Mouse (Mus musculus): ENCODE measurements at regions not wholly inside any gene's neighbourhood (a gene's known extent, or its start where the extent isn't known, plus 50 kb on each side); places are given as distances from the start of the nearest gene placed in this dataset.
"Not testable (repeated sequence)": the region's sequence is repeated elsewhere in the genome, so short reads cannot be mapped to it uniquely, and the experiment has no call there.

GRCm38 (mm10) chr3:34709553-34709952 is 59.3 kb downstream of the Sox2 start:
- 79% methylated on average over 13 of the region's 13 CpGs for WGBS
- Histone ChIP-seq H3K27ac (ENCODE audit: low read length) (no peak overlapping the region), H3K27me3 (ENCODE audit: control insufficient read depth, insufficient read depth, low read length) (no peaks in the 10 kb centered on the region), H3K4me3 (replicated peaks; ENCODE audit: low read length) (no peak overlapping the region), H3K9me3 (replicated peaks; ENCODE audit: control insufficient read depth, low read length) (no peaks in the 10 kb centered on the region), H3K9ac (ENCODE audit: low read length) (no peak overlapping the region), H3K36me3 (ENCODE audit: control insufficient read depth, insufficient read depth, low read length) (no peaks in the 10 kb centered on the region), H3K4me2 (ENCODE audit: low read depth, low read length) (no peak overlapping the region), H3K4me1 (ENCODE audit: control insufficient read depth, insufficient read depth, low read length) (no peaks in the 10 kb centered on the region)
- no peak for ATAC-seq (ENCODE audit: insufficient read depth, low FRiP score)

DNA sequence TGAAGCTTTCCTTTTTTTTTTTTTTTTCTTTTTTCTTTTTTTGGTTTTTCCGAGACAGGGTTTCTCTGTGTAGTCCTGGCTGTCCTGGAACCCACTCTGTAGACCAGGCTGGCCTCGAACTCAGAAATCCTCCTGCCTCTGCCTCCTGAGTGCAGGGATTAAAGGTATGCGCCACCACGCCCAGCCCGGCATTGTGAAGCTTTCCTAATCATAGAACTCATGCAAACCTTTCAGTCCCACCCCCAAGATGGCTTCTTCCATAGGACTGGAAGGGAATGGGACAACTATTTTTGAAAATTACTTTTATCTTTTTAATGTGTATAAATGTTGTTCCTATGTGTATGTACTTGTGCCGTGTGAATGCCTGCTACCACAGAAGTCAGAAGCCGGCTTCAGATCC is 61.9 kb downstream of the Sox2 start:
- not testable (repeated sequence) for H3K27me3 ChIP-seq (ENCODE audit: control insufficient read depth, insufficient read depth, low read length); H3K9me3 ChIP-seq (replicated peaks; ENCODE audit: control insufficient read depth, low read length); H3K4me1 ChIP-seq (ENCODE audit: control insufficient read depth, insufficient read depth, low read length); ATAC-seq (ENCODE audit: insufficient read depth, low FRiP score); H3K4me2 ChIP-seq (ENCODE audit: low read depth, low read length); H3K27ac ChIP-seq (ENCODE audit: low read length); H3K4me3 ChIP-seq (replicated peaks; ENCODE audit: low read length); H3K9ac ChIP-seq (ENCODE audit: low read length); H3K36me3 ChIP-seq (ENCODE audit: control insufficient read depth, insufficient read depth, low read length)
- WGBS, result 91% methylated on average over 7 of the region's 7 CpGs

- no peak for ATAC-seq (ENCODE audit: insufficient read depth, low FRiP score)
- Histone ChIP-seq H3K36me3 (ENCODE audit: control insufficient read depth, insufficient read depth, low read length) (no peaks in the 10 kb centered on the region), H3K27me3 (ENCODE audit: control insufficient read depth, insufficient read depth, low read length) (no peaks in the 10 kb centered on the region), H3K9ac (ENCODE audit: low read length) (no peak overlapping the region), H3K9me3 (replicated peaks; ENCODE audit: control insufficient read depth, low read length) (no peaks in the 10 kb centered on the region), H3K4me3 (replicated peaks; ENCODE audit: low read length) (no peak overlapping the region), H3K4me1 (ENCODE audit: control insufficient read depth, insufficient read depth, low read length) (no peaks in the 10 kb centered on the region), H3K27ac (ENCODE audit: low read length) (no peak overlapping the region), H3K4me2 (ENCODE audit: low read depth, low read length) (no peak overlapping the region)
- WGBS, result 75% methylated on average over 7 of the region's 7 CpGs
Observed at GRCm38 (mm10) chr3:34722506-34722905, 72.3 kb downstream of the Sox2 start.

DNA sequence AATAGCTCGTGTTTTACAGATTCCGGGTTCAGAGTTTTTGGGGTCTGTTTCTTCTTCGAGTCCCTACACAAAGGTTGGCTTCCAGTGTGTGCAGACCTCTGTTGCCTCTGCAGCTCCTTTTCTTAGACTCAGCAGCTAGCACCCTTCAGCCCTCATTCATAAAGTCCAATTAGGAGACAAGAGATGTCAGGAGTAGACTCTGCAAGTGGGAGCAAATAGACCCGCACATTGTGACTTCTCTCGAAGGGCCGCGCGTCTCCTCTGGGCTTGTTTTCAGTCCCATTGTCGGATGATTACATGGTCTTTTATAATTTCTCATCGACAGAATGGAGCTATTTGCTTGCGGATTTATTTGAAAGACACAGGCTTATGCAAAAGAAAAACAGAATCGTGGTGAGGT is 76.8 kb downstream of the Sox2 start:
- 74% methylated on average over 12 of the region's 12 CpGs for WGBS
- H3K9me3 ChIP-seq (replicated peaks; ENCODE audit: control insufficient read depth, low read length), result no peaks in the 10 kb centered on the region
- H3K4me2 ChIP-seq (ENCODE audit: low read depth, low read length), result no peak overlapping the region
- ATAC-seq (ENCODE audit: insufficient read depth, low FRiP score), result no peak
- H3K4me1 ChIP-seq (ENCODE audit: control insufficient read depth, insufficient read depth, low read length), result no peaks in the 10 kb centered on the region
- H3K4me3 ChIP-seq (replicated peaks; ENCODE audit: low read length), result no peak overlapping the region
- no peaks in the 10 kb centered on the region for H3K27me3 ChIP-seq (ENCODE audit: control insufficient read depth, insufficient read depth, low read length)
- no peaks in the 10 kb centered on the region for H3K36me3 ChIP-seq (ENCODE audit: control insufficient read depth, insufficient read depth, low read length)
- no peak overlapping the region for H3K9ac ChIP-seq (ENCODE audit: low read length)
- H3K27ac ChIP-seq (ENCODE audit: low read length), result no peak overlapping the region

- Histone ChIP-seq H3K27ac (ENCODE audit: low read length) (no peak overlapping the region), H3K4me3 (replicated peaks; ENCODE audit: low read length) (no peak overlapping the region), H3K36me3 (ENCODE audit: control insufficient read depth, insufficient read depth, low read length) (no peaks in the 10 kb centered on the region), H3K4me2 (ENCODE audit: low read depth, low read length) (no peak overlapping the region), H3K27me3 (ENCODE audit: control insufficient read depth, insufficient read depth, low read length) (no peaks in the 10 kb centered on the region), H3K9ac (ENCODE audit: low read length) (no peak overlapping the region), H3K9me3 (replicated peaks; ENCODE audit: control insufficient read depth, low read length) (no peaks in the 10 kb centered on the region), H3K4me1 (ENCODE audit: control insufficient read depth, insufficient read depth, low read length) (no peaks in the 10 kb centered on the region)
- ATAC-seq (ENCODE audit: insufficient read depth, low FRiP score), result no peak
Observed at GRCm38 (mm10) chr3:34728282-34728681, 78.1 kb downstream of the Sox2 start.

GRCm38 (mm10) chr3:34734966-34735365 is 84.8 kb downstream of the Sox2 start:
- Histone ChIP-seq H3K4me1 (ENCODE audit: control insufficient read depth, insufficient read depth, low read length) (peaks cover 3% of the 10 kb centered on the region; the same call in 1 of the 2 replicates), H3K9ac (ENCODE audit: low read length) (no peak overlapping the region), H3K27ac (ENCODE audit: low read length) (no peak overlapping the region), H3K36me3 (ENCODE audit: control insufficient read depth, insufficient read depth, low read length) (no peaks in the 10 kb centered on the region), H3K4me2 (ENCODE audit: low read depth, low read length) (no peak overlapping the region), H3K4me3 (replicated peaks; ENCODE audit: low read length) (no peak overlapping the region), H3K9me3 (replicated peaks; ENCODE audit: control insufficient read depth, low read length) (no peaks in the 10 kb centered on the region), H3K27me3 (ENCODE audit: control insufficient read depth, insufficient read depth, low read length) (no peaks in the 10 kb centered on the region)
- WGBS, result 79% methylated on average over 5 of the region's 5 CpGs
- no peak for ATAC-seq (ENCODE audit: insufficient read depth, low FRiP score)

GRCm38 (mm10) chr3:34738001-34738400 is 87.8 kb downstream of the Sox2 start:
- Histone ChIP-seq H3K4me2 (ENCODE audit: low read depth, low read length) (no peak overlapping the region), H3K27me3 (ENCODE audit: control insufficient read depth, insufficient read depth, low read length) (no peaks in the 10 kb centered on the region), H3K27ac (ENCODE audit: low read length) (peak overlapping the region; percentile 62; the same call in 1 of the 2 replicates), H3K4me3 (replicated peaks; ENCODE audit: low read length) (no peak overlapping the region), H3K36me3 (ENCODE audit: control insufficient read depth, insufficient read depth, low read length) (no peaks in the 10 kb centered on the region), H3K4me1 (ENCODE audit: control insufficient read depth, insufficient read depth, low read length) (peaks cover 4% of the 10 kb centered on the region; the same call in 1 of the 2 replicates), H3K9me3 (replicated peaks; ENCODE audit: control insufficient read depth, low read length) (no peaks in the 10 kb centered on the region), H3K9ac (ENCODE audit: low read length) (no peak overlapping the region)
- no peak for ATAC-seq (ENCODE audit: insufficient read depth, low FRiP score)
- whole genome bisulfite sequencing, result 88% methylated on average over 4 of the region's 4 CpGs

- H3K4me1 ChIP-seq (ENCODE audit: control insufficient read depth, insufficient read depth, low read length), result peaks cover 4% of the 10 kb centered on the region; the same call in 1 of the 2 replicates
- no peaks in the 10 kb centered on the region for H3K27me3 ChIP-seq (ENCODE audit: control insufficient read depth, insufficient read depth, low read length)
- no peak overlapping the region for H3K4me2 ChIP-seq (ENCODE audit: low read depth, low read length)
- no peak overlapping the region for H3K4me3 ChIP-seq (replicated peaks; ENCODE audit: low read length)
- no peaks in the 10 kb centered on the region for H3K9me3 ChIP-seq (replicated peaks; ENCODE audit: control insufficient read depth, low read length)
- WGBS, result 46% methylated on average over 7 of the region's 7 CpGs
- H3K27ac ChIP-seq (ENCODE audit: low read length), result peak overlapping the region; percentile 62; the same call in 1 of the 2 replicates
- H3K9ac ChIP-seq (ENCODE audit: low read length), result no peak overlapping the region
- no peak; the same call in 1 of the 2 replicates for ATAC-seq (ENCODE audit: insufficient read depth, low FRiP score)
- no peaks in the 10 kb centered on the region for H3K36me3 ChIP-seq (ENCODE audit: control insufficient read depth, insufficient read depth, low read length)
Observed at GRCm38 (mm10) chr3:34738938-34739337, 88.7 kb downstream of the Sox2 start.

DNA sequence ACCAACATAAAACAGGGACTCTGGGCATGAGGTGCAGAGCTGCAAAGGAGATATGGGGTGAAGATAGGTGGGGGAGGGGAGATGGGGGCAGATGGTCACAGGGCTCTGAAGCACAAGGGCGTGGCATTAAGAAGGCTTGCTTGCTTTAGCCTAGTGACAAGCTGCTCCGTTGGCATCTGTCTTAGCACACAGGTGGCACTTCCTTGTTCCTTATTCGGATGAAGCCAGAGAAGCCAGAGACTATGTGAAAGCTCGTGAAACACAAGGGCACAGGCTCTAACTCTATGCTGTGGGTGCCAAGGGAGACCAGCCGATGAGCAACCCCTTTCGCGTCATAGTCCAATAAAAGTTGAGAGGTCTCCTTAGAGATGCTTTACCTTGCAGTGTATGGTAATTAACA is 89.5 kb downstream of the Sox2 start:
- 70% methylated on average over 7 of the region's 7 CpGs for WGBS
- H3K4me2 ChIP-seq (ENCODE audit: low read depth, low read length), result no peak overlapping the region
- H3K27ac ChIP-seq (ENCODE audit: low read length), result peak overlapping the region; percentile 42
- H3K27me3 ChIP-seq (ENCODE audit: control insufficient read depth, insufficient read depth, low read length), result no peaks in the 10 kb centered on the region
- H3K36me3 ChIP-seq (ENCODE audit: control insufficient read depth, insufficient read depth, low read length), result no peaks in the 10 kb centered on the region
- no peak overlapping the region for H3K9ac ChIP-seq (ENCODE audit: low read length)
- no peaks in the 10 kb centered on the region for H3K9me3 ChIP-seq (replicated peaks; ENCODE audit: control insufficient read depth, low read length)
- ATAC-seq (ENCODE audit: insufficient read depth, low FRiP score), result peak; percentile 26; the same call in 1 of the 2 replicates
- no peak overlapping the region for H3K4me3 ChIP-seq (replicated peaks; ENCODE audit: low read length)
- peaks cover 4% of the 10 kb centered on the region; the same call in 1 of the 2 replicates for H3K4me1 ChIP-seq (ENCODE audit: control insufficient read depth, insufficient read depth, low read length)

DNA sequence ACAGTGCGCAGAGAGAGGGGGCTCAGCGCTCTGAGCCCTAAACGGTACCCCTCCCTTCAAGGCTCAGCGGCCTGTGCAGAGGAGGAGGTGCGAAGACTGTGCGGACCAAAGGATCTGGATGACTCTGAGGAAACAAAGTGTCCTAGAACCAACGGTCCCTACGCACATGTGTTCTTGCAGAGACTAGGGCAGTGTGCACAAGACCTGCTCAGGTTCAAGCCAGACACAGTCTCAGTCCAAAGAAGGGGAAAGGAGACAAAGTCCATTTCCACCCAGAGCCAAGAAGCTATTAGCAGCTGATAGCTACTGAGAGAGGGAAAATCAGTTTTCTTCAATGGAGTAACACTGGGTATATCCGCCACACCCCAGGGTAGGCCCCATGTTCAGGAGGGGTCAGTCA is 89.9 kb downstream of the Sox2 start:
- Histone ChIP-seq H3K9ac (ENCODE audit: low read length) (no peak overlapping the region), H3K9me3 (replicated peaks; ENCODE audit: control insufficient read depth, low read length) (no peaks in the 10 kb centered on the region), H3K4me2 (ENCODE audit: low read depth, low read length) (no peak overlapping the region), H3K36me3 (ENCODE audit: control insufficient read depth, insufficient read depth, low read length) (no peaks in the 10 kb centered on the region), H3K4me1 (ENCODE audit: control insufficient read depth, insufficient read depth, low read length) (peaks cover 4% of the 10 kb centered on the region; the same call in 1 of the 2 replicates), H3K27me3 (ENCODE audit: control insufficient read depth, insufficient read depth, low read length) (no peaks in the 10 kb centered on the region), H3K4me3 (replicated peaks; ENCODE audit: low read length) (no peak overlapping the region), H3K27ac (ENCODE audit: low read length) (peak overlapping the region; percentile 42)
- 90% methylated on average over 9 of the region's 9 CpGs for WGBS
- ATAC-seq (ENCODE audit: insufficient read depth, low FRiP score), result peak; percentile 34; the same call in 1 of the 2 replicates
